Mouse (Mus musculus): Measurements from ENCODE around the gene Ttc21a. TPM values are rescaled to one million over a fixed set of nuclear protein-coding genes. Genes with fewer than 3 reads are reported as not detected.
A peak's percentile ranks its signal among the peaks of the same experiment; 100 is the strongest.

Gene Ttc21a
- polyA plus RNA-seq, 1 experiment from 2014 or later = 0.13 TPM

GRCm38 (mm10) chr9:119945173-119945900, 7.9 kb downstream of the Ttc21a start:
- 73% methylated on average over 12 of the region's 12 CpGs for WGBS
- Histone ChIP-seq H3K27ac (no peak overlapping the region), H3K4me2 (no peak overlapping the region), H3K4me3 (no peak overlapping the region), H3K27me3 (no peaks in the 10 kb centered on the region), H3K9ac (no peak overlapping the region), H3K4me1 (peaks cover 16% of the 10 kb centered on the region), H3K36me3 (no peaks in the 10 kb centered on the region), H3K9me3 (no peaks in the 10 kb centered on the region)
- no peak for ATAC-seq (ENCODE audit: insufficient number of reproducible peaks, low FRiP score, low TSS enrichment, low read depth)

- Histone ChIP-seq H3K4me2 (no peak overlapping the region), H3K27me3 (no peaks in the 10 kb centered on the region), H3K36me3 (no peaks in the 10 kb centered on the region), H3K9me3 (no peaks in the 10 kb centered on the region), H3K4me3 (no peak overlapping the region), H3K9ac (no peak overlapping the region), H3K27ac (no peak overlapping the region), H3K4me1 (peaks cover 5% of the 10 kb centered on the region; the same call in 1 of the 2 replicates)
- 31% methylated on average over 3 of the region's 3 CpGs for WGBS
- no peak for ATAC-seq (ENCODE audit: insufficient number of reproducible peaks, low FRiP score, low TSS enrichment, low read depth)
Measured at GRCm38 (mm10) chr9:119948804-119949203, 11.4 kb downstream of the Ttc21a start.

- H3K4me1 ChIP-seq = peaks cover 5% of the 10 kb centered on the region; the same call in 1 of the 2 replicates
- no peaks in the 10 kb centered on the region for H3K36me3 ChIP-seq
- no peak overlapping the region for H3K4me3 ChIP-seq
- 34% methylated on average over 6 of the region's 6 CpGs for WGBS
- no peak overlapping the region for H3K4me2 ChIP-seq
- no peak overlapping the region for H3K27ac ChIP-seq
- no peaks in the 10 kb centered on the region for H3K9me3 ChIP-seq
- no peaks in the 10 kb centered on the region for H3K27me3 ChIP-seq
- no peak for ATAC-seq (ENCODE audit: insufficient number of reproducible peaks, low FRiP score, low TSS enrichment, low read depth)
- H3K9ac ChIP-seq = no peak overlapping the region
Measured at GRCm38 (mm10) chr9:119950434-119950833, 13.0 kb downstream of the Ttc21a start.

GRCm38 (mm10) chr9:119951388-119951787, 14.0 kb downstream of the Ttc21a start:
- Histone ChIP-seq H3K4me1 (peaks cover 5% of the 10 kb centered on the region; the same call in 1 of the 2 replicates), H3K9me3 (no peaks in the 10 kb centered on the region), H3K36me3 (no peaks in the 10 kb centered on the region), H3K4me2 (no peak overlapping the region), H3K27ac (no peak overlapping the region), H3K27me3 (no peaks in the 10 kb centered on the region), H3K9ac (no peak overlapping the region), H3K4me3 (no peak overlapping the region)
- WGBS = 82% methylated on average over 9 of the region's 9 CpGs
- no peak for ATAC-seq (ENCODE audit: insufficient number of reproducible peaks, low FRiP score, low TSS enrichment, low read depth)

GRCm38 (mm10) chr9:119958835-119959234, 21.4 kb downstream of the Ttc21a start:
- WGBS = 65% methylated on average over 9 of the region's 9 CpGs

GRCm38 (mm10) chr9:119962216-119962615, 24.8 kb downstream of the Ttc21a start:
- Histone ChIP-seq H3K4me1 (peaks cover 15% of the 10 kb centered on the region), H3K4me3 (no peak overlapping the region), H3K9ac (no peak overlapping the region), H3K4me2 (no peak overlapping the region), H3K27me3 (no peaks in the 10 kb centered on the region), H3K27ac (no peak overlapping the region), H3K9me3 (no peaks in the 10 kb centered on the region), H3K36me3 (no peaks in the 10 kb centered on the region)
- no peak for ATAC-seq (ENCODE audit: insufficient number of reproducible peaks, low FRiP score, low TSS enrichment, low read depth)
- WGBS = 45% methylated on average over 4 of the region's 4 CpGs

More at GRCm38 (mm10) chr9:119958835-119959234, 21.4 kb downstream of the Ttc21a start:
- no peaks in the 10 kb centered on the region for H3K9me3 ChIP-seq
- no peak overlapping the region for H3K9ac ChIP-seq
- H3K4me1 ChIP-seq = peaks cover 15% of the 10 kb centered on the region
- no peaks in the 10 kb centered on the region for H3K27me3 ChIP-seq
- no peak overlapping the region for H3K4me3 ChIP-seq
- no peak overlapping the region for H3K27ac ChIP-seq
- no peaks in the 10 kb centered on the region for H3K36me3 ChIP-seq
- no peak overlapping the region for H3K4me2 ChIP-seq
- ATAC-seq (ENCODE audit: insufficient number of reproducible peaks, low FRiP score, low TSS enrichment, low read depth) = no peak

- H3K36me3 ChIP-seq = no peaks in the 10 kb centered on the region
- H3K4me1 ChIP-seq = peaks cover 15% of the 10 kb centered on the region
- 16% methylated on average over 21 of the region's 21 CpGs for WGBS
- H3K9me3 ChIP-seq = no peaks in the 10 kb centered on the region
- 0 out of 2 replicates have a peak overlapping the region, but pooled peaks have one; percentile 24 for H3K4me2 ChIP-seq
- ATAC-seq (ENCODE audit: insufficient number of reproducible peaks, low FRiP score, low TSS enrichment, low read depth) = no peak
- peak overlapping the region; percentile 9; the same call in 1 of the 2 replicates for H3K4me3 ChIP-seq
- H3K27me3 ChIP-seq = no peaks in the 10 kb centered on the region
- no peak overlapping the region for H3K27ac ChIP-seq
- H3K9ac ChIP-seq = peak overlapping the region; percentile 10; the same call in 1 of the 2 replicates
Measured at GRCm38 (mm10) chr9:119962987-119963667, 25.7 kb downstream of the Ttc21a start.

GRCm38 (mm10) chr9:119964206-119964605, 26.8 kb downstream of the Ttc21a start:
- WGBS = 77% methylated on average over 3 of the region's 3 CpGs
- Histone ChIP-seq H3K36me3 (no peaks in the 10 kb centered on the region), H3K4me1 (peaks cover 15% of the 10 kb centered on the region), H3K27me3 (no peaks in the 10 kb centered on the region), H3K4me3 (no peak overlapping the region), H3K9me3 (no peaks in the 10 kb centered on the region), H3K27ac (no peak overlapping the region), H3K4me2 (no peak overlapping the region), H3K9ac (no peak overlapping the region)
- ATAC-seq (ENCODE audit: insufficient number of reproducible peaks, low FRiP score, low TSS enrichment, low read depth) = no peak

GRCm38 (mm10) chr9:119965186-119965585, 27.8 kb downstream of the Ttc21a start:
- Histone ChIP-seq H3K4me3 (no peak overlapping the region), H3K27me3 (no peaks in the 10 kb centered on the region), H3K9ac (no peak overlapping the region), H3K4me2 (no peak overlapping the region), H3K9me3 (no peaks in the 10 kb centered on the region), H3K36me3 (no peaks in the 10 kb centered on the region), H3K4me1 (peaks cover 19% of the 10 kb centered on the region), H3K27ac (no peak overlapping the region)
- ATAC-seq (ENCODE audit: insufficient number of reproducible peaks, low FRiP score, low TSS enrichment, low read depth) = no peak
- WGBS = 62% methylated on average over 3 of the region's 3 CpGs

GRCm38 (mm10) chr9:119966221-119966910, 29.0 kb downstream of the Ttc21a start:
- Histone ChIP-seq H3K4me3 (no peak overlapping the region), H3K4me1 (peaks cover 31% of the 10 kb centered on the region), H3K9me3 (no peaks in the 10 kb centered on the region), H3K36me3 (no peaks in the 10 kb centered on the region), H3K9ac (no peak overlapping the region), H3K27me3 (no peaks in the 10 kb centered on the region), H3K4me2 (no peak overlapping the region), H3K27ac (no peak overlapping the region)
- 88% methylated on average over 26 of the region's 26 CpGs for WGBS
- no peak for ATAC-seq (ENCODE audit: insufficient number of reproducible peaks, low FRiP score, low TSS enrichment, low read depth)

GRCm38 (mm10) chr9:119969811-119970210, 32.4 kb downstream of the Ttc21a start:
- no peaks in the 10 kb centered on the region for H3K9me3 ChIP-seq
- no peak overlapping the region for H3K9ac ChIP-seq
- 75% methylated on average over 7 of the region's 7 CpGs for WGBS
- H3K27me3 ChIP-seq = no peaks in the 10 kb centered on the region
- H3K27ac ChIP-seq = peak overlapping the region; percentile 77; the same call in 1 of the 2 replicates
- no peak for ATAC-seq (ENCODE audit: insufficient number of reproducible peaks, low FRiP score, low TSS enrichment, low read depth)
- H3K4me2 ChIP-seq = no peak overlapping the region
- H3K4me1 ChIP-seq = peaks cover 20% of the 10 kb centered on the region
- H3K36me3 ChIP-seq = peaks cover 27% of the 10 kb centered on the region
- no peak overlapping the region for H3K4me3 ChIP-seq

- ATAC-seq (ENCODE audit: insufficient number of reproducible peaks, low FRiP score, low TSS enrichment, low read depth) = no peak
- Histone ChIP-seq H3K9me3 (no peaks in the 10 kb centered on the region), H3K27ac (peak overlapping the region; percentile 77), H3K27me3 (no peaks in the 10 kb centered on the region), H3K4me1 (peaks cover 20% of the 10 kb centered on the region), H3K4me2 (no peak overlapping the region), H3K9ac (no peak overlapping the region), H3K36me3 (peaks cover 31% of the 10 kb centered on the region), H3K4me3 (no peak overlapping the region)
- WGBS = 44% methylated on average over 6 of the region's 6 CpGs
Measured at GRCm38 (mm10) chr9:119970221-119970620, 32.8 kb downstream of the Ttc21a start.
